Mouse (Mus musculus): ENCODE measurements at regions not wholly inside any gene's neighbourhood (a gene's known extent, or its start where the extent isn't known, plus 50 kb on each side); places are given as distances from the start of the nearest gene placed in this dataset.
"Not testable (repeated sequence)": the region's sequence is repeated elsewhere in the genome, so short reads cannot be mapped to it uniquely, and the experiment has no call there.

DNA sequence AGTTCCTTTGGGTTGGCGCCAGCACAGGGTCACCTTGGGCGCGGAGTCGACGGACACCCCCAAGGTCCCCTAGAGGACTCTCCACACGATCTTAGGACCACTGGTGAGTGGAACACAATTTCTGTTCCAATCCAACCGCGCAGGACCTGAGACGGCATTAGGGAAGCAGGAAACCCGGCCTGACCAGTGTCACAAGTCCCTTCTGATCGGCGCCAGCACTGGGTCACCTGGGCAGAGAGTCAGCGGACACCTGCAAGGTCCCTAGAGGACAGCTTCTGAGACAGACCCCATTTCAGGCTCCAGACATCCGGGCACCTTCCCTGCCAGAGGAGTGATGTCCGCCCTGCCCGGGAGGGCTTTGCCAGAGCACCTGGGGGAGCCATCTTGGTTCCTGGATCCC lies 74.2 kb upstream of the Cdh13 start:
- ATAC-seq (ENCODE audit: extremely low read depth, insufficient number of reproducible peaks, low FRiP score, low TSS enrichment); H3K4me2 ChIP-seq; H3K9me3 ChIP-seq; H3K4me3 ChIP-seq; H3K36me3 ChIP-seq; H3K27ac ChIP-seq (replicated peaks); H3K27me3 ChIP-seq (replicated peaks); H3K4me1 ChIP-seq; H3K9ac ChIP-seq: not testable (repeated sequence)
- 89% methylated on average over 16 of the region's 16 CpGs for WGBS

DNA sequence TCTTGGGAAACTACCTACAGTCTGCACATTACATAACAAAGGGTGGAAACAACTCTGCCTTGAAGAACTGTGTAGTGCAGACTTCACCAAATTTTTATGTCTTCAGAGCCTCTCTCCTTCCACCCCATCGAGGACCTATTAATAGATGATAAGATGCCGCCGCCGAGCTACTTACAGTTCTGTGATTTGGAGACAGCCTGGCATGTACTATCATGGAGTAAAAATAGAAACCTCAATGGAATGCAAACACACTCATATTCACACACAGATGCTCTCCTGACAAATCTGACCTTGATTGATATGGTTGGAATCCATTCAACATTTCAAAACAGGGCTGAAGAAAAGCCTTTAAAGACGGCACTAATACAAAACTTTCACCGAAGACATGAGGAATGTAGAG lies 92.7 kb upstream of the Cdh13 start:
- H3K4me3 ChIP-seq = no peak overlapping the region
- H3K27ac ChIP-seq (replicated peaks) = peak overlapping the region; percentile 84
- H3K27me3 ChIP-seq (replicated peaks) = no peaks in the 10 kb centered on the region
- no peaks in the 10 kb centered on the region for H3K36me3 ChIP-seq
- peaks cover 33% of the 10 kb centered on the region for H3K4me1 ChIP-seq
- no peaks in the 10 kb centered on the region for H3K9me3 ChIP-seq
- 18% methylated on average over 6 of the region's 6 CpGs for WGBS
- no peak for ATAC-seq (ENCODE audit: extremely low read depth, insufficient number of reproducible peaks, low FRiP score, low TSS enrichment)
- no peak overlapping the region for H3K9ac ChIP-seq
- H3K4me2 ChIP-seq = peak overlapping the region; percentile 45

GRCm38 (mm10) chr8:118189226-118189625 lies 94.3 kb upstream of the Cdh13 start:
- ATAC-seq (ENCODE audit: extremely low read depth, insufficient number of reproducible peaks, low FRiP score, low TSS enrichment) = no peak
- no peak overlapping the region for H3K27ac ChIP-seq (replicated peaks)

GRCm38 (mm10) chr8:118169001-118169413 lies 114.5 kb upstream of the Cdh13 start:
- no peak for ATAC-seq (ENCODE audit: extremely low read depth, insufficient number of reproducible peaks, low FRiP score, low TSS enrichment)

More at GRCm38 (mm10) chr8:118189226-118189625, 94.3 kb upstream of the Cdh13 start:
- Histone ChIP-seq H3K9me3 (no peaks in the 10 kb centered on the region), H3K9ac (no peak overlapping the region), H3K4me2 (no peak overlapping the region), H3K36me3 (no peaks in the 10 kb centered on the region), H3K4me3 (no peak overlapping the region), H3K27me3 (replicated peaks) (no peaks in the 10 kb centered on the region), H3K4me1 (peaks cover 33% of the 10 kb centered on the region)
- 83% methylated on average over 15 of the region's 15 CpGs for WGBS

GRCm38 (mm10) chr8:118162171-118162570 lies 121.4 kb upstream of the Cdh13 start:
- Histone ChIP-seq H3K27me3 (replicated peaks) (no peaks in the 10 kb centered on the region), H3K4me3 (no peak overlapping the region), H3K9me3 (no peaks in the 10 kb centered on the region), H3K36me3 (no peaks in the 10 kb centered on the region), H3K4me2 (peak overlapping the region; percentile 28), H3K4me1 (peaks cover 16% of the 10 kb centered on the region), H3K9ac (no peak overlapping the region), H3K27ac (replicated peaks) (no peak overlapping the region)
- no peak for ATAC-seq (ENCODE audit: extremely low read depth, insufficient number of reproducible peaks, low FRiP score, low TSS enrichment)
- 35% methylated on average over 10 of the region's 10 CpGs for WGBS

More at GRCm38 (mm10) chr8:118169001-118169413, 114.5 kb upstream of the Cdh13 start:
- Histone ChIP-seq H3K4me2 (no peak overlapping the region), H3K4me3 (no peak overlapping the region), H3K27me3 (replicated peaks) (no peaks in the 10 kb centered on the region), H3K4me1 (peaks cover 4% of the 10 kb centered on the region; the same call in 1 of the 2 replicates), H3K9ac (no peak overlapping the region), H3K9me3 (no peaks in the 10 kb centered on the region), H3K36me3 (no peaks in the 10 kb centered on the region), H3K27ac (replicated peaks) (no peak overlapping the region)
- 45% methylated on average over 7 of the region's 7 CpGs for WGBS

- no peaks in the 10 kb centered on the region for H3K27me3 ChIP-seq (replicated peaks)
- WGBS = 60% methylated on average over 10 of the region's 10 CpGs
- no peak overlapping the region for H3K4me2 ChIP-seq
- no peaks in the 10 kb centered on the region for H3K9me3 ChIP-seq
- H3K9ac ChIP-seq = no peak overlapping the region
- H3K4me3 ChIP-seq = no peak overlapping the region
- no peak overlapping the region for H3K27ac ChIP-seq (replicated peaks)
- ATAC-seq (ENCODE audit: extremely low read depth, insufficient number of reproducible peaks, low FRiP score, low TSS enrichment) = no peak
- H3K4me1 ChIP-seq = 0 out of 2 replicates have a peak, but pooled peaks cover 6% of the 10 kb centered on the region
- no peaks in the 10 kb centered on the region for H3K36me3 ChIP-seq
Observed at GRCm38 (mm10) chr8:118147359-118148205, 136.0 kb upstream of the Cdh13 start.

DNA sequence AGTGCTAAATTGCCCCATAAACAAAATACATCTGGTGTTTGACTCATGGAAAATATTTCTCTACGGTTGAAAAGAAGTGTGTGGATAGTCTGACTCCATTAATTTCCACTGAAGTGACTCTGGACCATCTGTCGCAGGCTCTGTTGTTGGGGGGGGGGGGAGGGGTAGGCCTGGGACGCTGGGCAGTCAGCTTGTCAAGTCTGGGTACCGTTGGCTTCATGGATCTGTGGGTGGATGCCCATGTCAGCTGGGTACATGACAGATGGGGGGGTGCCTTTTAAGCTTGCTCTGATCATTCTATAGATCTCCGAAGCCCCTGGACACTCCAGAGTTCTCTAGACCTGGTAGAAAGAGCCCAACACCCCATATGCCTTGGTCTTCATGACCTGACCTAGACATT lies 139.0 kb upstream of the Cdh13 start:
- WGBS = 71% methylated on average over 5 of the region's 5 CpGs
- H3K27me3 ChIP-seq (replicated peaks) = no peaks in the 10 kb centered on the region
- no peak overlapping the region for H3K4me2 ChIP-seq
- H3K9me3 ChIP-seq = no peaks in the 10 kb centered on the region
- H3K4me1 ChIP-seq = 0 out of 2 replicates have a peak, but pooled peaks cover 6% of the 10 kb centered on the region
- no peaks in the 10 kb centered on the region for H3K36me3 ChIP-seq
- H3K4me3 ChIP-seq = no peak overlapping the region
- H3K9ac ChIP-seq = no peak overlapping the region
- no peak overlapping the region for H3K27ac ChIP-seq (replicated peaks)
- ATAC-seq (ENCODE audit: extremely low read depth, insufficient number of reproducible peaks, low FRiP score, low TSS enrichment) = no peak

DNA sequence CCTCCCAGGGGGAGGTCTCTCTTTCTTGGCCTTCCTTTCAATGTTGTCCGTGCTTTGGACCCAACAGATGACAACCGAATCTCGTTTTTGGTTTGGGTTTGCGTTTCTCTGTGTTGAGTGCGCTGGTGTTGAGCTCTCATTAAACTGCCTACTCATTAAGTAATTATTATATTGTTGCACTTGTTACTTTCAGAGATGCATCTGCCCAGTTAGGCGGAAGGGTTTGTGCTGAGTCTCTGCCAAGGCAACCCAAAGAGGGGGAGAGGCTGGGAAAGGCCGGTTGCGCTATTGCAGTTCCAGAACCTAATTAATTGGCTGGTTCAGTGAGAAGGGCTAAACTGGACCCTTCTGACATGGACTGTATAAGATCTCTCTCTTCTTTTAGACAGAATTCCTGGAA lies 141.2 kb upstream of the Cdh13 start:
- Histone ChIP-seq H3K9ac (no peak overlapping the region), H3K4me1 (0 out of 2 replicates have a peak, but pooled peaks cover 3% of the 10 kb centered on the region), H3K4me2 (no peak overlapping the region), H3K27me3 (replicated peaks) (no peaks in the 10 kb centered on the region), H3K4me3 (no peak overlapping the region), H3K27ac (replicated peaks) (no peak overlapping the region), H3K36me3 (no peaks in the 10 kb centered on the region), H3K9me3 (no peaks in the 10 kb centered on the region)
- WGBS = 86% methylated on average over 8 of the region's 8 CpGs
- no peak for ATAC-seq (ENCODE audit: extremely low read depth, insufficient number of reproducible peaks, low FRiP score, low TSS enrichment)

DNA sequence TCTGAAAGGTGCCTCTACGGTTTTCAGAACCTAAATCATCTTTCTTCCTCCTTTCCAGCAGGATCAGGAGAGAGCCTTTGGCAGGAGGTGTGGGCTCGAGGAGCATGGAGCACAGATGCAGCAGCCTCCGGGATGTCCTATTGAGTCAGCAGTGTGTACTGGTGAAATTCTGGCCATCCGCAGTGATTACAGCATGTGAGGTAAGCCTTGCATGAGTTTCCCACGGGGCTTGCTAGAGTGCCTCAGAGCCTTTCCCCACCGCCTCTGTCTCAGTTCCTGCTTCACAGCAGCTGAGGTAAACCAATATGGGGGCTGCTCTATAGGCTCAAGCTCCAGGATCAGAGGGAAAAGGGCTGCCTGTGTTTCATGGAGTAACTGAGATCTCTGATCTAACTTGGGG lies 143.6 kb upstream of the Cdh13 start:
- no peak overlapping the region for H3K27ac ChIP-seq (replicated peaks)
- ATAC-seq (ENCODE audit: extremely low read depth, insufficient number of reproducible peaks, low FRiP score, low TSS enrichment) = no peak
- H3K4me2 ChIP-seq = no peak overlapping the region
- H3K4me3 ChIP-seq = no peak overlapping the region
- no peaks in the 10 kb centered on the region for H3K36me3 ChIP-seq
- no peaks in the 10 kb centered on the region for H3K9me3 ChIP-seq
- H3K27me3 ChIP-seq (replicated peaks) = no peaks in the 10 kb centered on the region
- 58% methylated on average over 6 of the region's 6 CpGs for WGBS
- no peak overlapping the region for H3K9ac ChIP-seq
- H3K4me1 ChIP-seq = peaks cover 4% of the 10 kb centered on the region; the same call in 1 of the 2 replicates

DNA sequence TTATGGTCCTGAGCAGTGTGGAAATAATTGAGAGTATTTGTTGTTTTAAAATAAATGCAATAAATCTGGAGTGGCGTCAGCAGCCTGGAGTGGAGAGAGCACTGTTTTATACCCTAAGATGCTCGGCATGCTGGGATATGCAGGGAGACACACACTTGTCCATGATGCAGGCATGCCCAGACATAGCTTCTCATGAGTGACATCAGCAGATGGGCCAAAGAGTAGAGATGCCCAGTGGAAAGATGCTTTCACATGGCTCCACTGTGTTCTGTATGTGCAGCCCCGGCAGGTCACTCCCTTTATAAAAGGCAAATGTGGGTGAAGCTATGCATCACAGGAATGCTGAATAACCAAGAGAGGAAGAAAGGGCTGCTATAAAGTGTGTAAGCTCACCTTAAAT lies 145.7 kb upstream of the Cdh13 start:
- ATAC-seq (ENCODE audit: extremely low read depth, insufficient number of reproducible peaks, low FRiP score, low TSS enrichment) = no peak
- Histone ChIP-seq H3K4me1 (peaks cover 4% of the 10 kb centered on the region; the same call in 1 of the 2 replicates), H3K27me3 (replicated peaks) (no peaks in the 10 kb centered on the region), H3K4me3 (no peak overlapping the region), H3K27ac (replicated peaks) (no peak overlapping the region), H3K36me3 (no peaks in the 10 kb centered on the region), H3K9ac (no peak overlapping the region), H3K4me2 (no peak overlapping the region), H3K9me3 (no peaks in the 10 kb centered on the region)
- WGBS = 77% methylated on average over 3 of the region's 3 CpGs

DNA sequence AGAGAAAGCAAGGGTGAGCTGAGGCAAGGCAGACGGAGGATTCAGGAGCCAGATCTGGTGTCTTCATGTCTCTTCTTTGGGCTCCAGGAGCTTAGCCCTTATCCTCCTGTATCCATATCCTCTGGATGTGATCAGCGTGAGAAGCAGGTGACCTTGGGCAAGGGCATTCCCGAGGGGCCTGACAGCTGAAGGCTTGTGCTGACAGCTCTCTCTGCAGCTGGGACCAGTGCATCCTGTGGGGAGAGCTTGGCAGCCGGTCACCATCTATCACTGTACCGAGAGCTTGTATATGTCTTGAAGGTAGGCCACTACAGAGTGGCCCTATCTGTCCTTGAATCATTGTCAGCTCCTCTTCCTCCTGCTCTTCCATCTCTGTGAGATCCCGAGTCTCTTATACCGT lies 158.5 kb upstream of the Cdh13 start:
- ATAC-seq (ENCODE audit: extremely low read depth, insufficient number of reproducible peaks, low FRiP score, low TSS enrichment) = no peak
- Histone ChIP-seq H3K4me3 (no peak overlapping the region), H3K4me1 (peaks cover 14% of the 10 kb centered on the region), H3K27me3 (replicated peaks) (no peaks in the 10 kb centered on the region), H3K4me2 (no peak overlapping the region), H3K9ac (no peak overlapping the region), H3K27ac (replicated peaks) (0 out of 2 replicates have a peak overlapping the region, but pooled peaks have one; percentile 8), H3K9me3 (peaks cover 6% of the 10 kb centered on the region; the same call in 1 of the 2 replicates), H3K36me3 (no peaks in the 10 kb centered on the region)
- 35% methylated on average over 7 of the region's 7 CpGs for WGBS

DNA sequence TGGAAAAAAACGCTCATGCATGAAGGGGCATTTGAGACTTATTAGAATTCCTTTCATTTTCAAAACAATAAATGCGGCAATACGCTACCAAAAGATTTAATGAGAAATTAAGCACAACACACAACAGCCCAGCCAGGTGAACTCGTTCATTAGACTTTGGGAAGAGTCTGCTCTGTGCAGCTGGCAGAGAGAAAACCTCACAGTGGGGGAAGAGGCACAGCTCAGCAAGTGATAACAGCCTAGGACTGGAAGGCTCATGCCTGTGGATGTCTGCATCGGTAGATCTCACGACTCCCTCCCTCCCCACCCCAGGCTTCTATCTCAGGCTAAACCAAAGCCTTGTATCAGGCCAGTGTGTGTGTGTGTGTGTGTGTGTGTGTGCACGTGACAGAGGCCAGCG lies 169.3 kb upstream of the Cdh13 start:
- Histone ChIP-seq H3K4me2 (no peak overlapping the region), H3K27ac (replicated peaks) (no peak overlapping the region), H3K4me1 (no peaks in the 10 kb centered on the region), H3K9ac (no peak overlapping the region), H3K27me3 (replicated peaks) (no peaks in the 10 kb centered on the region), H3K36me3 (no peaks in the 10 kb centered on the region), H3K4me3 (no peak overlapping the region), H3K9me3 (no peaks in the 10 kb centered on the region)
- WGBS = 43% methylated on average over 7 of the region's 8 CpGs
- ATAC-seq (ENCODE audit: extremely low read depth, insufficient number of reproducible peaks, low FRiP score, low TSS enrichment) = no peak
